Mouse (Mus musculus): ENCODE results near the gene Sp9.
A peak's percentile ranks its signal among the peaks of the same experiment; 100 is the strongest.

The Sp9 gene

DNA sequence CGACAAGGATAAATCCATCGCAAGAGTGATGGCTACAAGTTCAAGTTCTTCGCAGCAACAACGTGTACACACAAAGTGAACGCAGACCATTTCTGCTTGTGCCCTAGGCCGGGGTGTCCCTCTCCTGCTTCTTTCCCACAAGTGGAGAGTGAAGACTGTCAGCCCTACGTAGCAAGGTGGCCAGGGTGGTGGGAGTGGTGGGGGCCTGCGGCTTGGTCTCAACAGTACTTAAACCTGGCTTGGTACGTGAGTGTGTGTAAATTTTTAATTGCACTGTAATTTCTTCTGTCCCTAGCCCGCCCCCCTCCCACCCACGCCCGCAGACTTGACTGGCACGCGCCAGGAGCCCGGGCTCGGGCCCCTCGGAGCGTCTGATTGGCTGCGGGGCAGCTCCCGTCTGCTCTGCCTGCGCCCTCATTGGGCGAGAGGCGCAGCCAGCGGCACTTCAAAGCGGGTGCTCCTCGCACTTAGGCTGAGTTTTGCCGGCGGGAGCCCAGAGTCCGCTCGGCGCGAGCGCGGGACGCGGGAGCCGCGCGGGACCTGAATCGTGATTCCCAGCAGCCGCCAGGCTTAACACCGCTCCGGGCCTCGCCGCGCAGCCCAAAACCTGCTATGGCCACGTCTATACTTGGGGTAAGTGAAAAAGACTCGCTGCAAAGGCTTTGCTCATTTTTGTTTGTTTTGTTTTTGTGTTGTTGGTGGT, at the start of gene Sp9:
TSS of gene Sp9 (plus strand) at position 467 of the 703 bp plus-strand sequence.
- DNase-seq, result peak; percentile 16 to 23

DNA sequence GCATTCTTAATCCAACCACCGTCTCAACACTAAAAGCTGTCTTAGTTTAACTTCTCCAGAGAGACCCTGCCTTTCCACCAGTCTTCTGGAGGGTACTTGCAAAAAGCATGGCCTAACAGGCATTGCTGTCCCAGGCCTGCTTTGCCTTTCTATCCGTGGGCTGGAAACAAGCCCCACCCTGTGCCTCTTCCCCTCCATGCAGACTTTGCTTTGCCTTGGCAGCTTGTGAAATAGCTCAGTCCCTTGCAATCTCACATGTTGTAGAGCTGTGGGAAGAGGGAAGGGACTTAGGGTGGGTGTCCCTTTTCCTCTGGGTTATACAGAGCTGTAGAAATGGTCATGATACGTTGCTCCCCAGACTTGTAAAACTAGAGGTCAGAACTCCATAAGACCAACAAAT, 40.6 kb upstream of the Sp9 start:
- no peak for DNase-seq

GRCm38 (mm10) chr2:73241299-73241698, 30.4 kb upstream of the Sp9 start:
- DNase-seq, result no peak

- DNase-seq, result no peak
Measured at GRCm38 (mm10) chr2:73248701-73249100, 23.0 kb upstream of the Sp9 start.

DNA sequence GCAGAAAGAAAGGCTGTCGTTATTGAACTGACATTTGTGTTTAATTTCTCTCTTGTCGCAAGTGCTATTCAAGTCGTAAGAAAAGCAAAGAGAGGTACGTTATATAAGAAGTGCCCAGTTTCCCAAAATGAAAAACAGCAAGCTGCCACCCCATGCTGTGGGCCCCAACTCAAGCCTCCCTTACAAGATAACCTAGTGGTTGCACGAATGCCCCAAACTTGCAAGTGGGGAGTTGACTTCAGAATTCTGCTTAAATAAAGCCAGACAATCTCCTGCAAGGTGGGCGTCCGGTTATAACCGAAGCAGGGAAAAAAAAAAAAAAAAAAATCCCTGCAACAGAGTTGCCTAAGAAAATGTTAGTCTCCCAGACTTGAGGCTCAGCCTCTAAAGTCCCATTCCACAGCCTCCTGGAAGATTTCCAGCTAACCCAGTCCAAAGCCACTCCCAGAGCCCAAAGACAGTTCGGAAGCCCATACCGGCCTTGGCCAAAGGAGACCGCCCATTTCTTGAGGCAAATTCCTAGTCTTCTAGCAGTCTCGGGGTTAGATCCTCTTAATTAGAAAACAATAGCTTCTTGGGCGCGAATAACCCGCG, 8.5 kb upstream of the Sp9 start:
- no peak for DNase-seq

DNA sequence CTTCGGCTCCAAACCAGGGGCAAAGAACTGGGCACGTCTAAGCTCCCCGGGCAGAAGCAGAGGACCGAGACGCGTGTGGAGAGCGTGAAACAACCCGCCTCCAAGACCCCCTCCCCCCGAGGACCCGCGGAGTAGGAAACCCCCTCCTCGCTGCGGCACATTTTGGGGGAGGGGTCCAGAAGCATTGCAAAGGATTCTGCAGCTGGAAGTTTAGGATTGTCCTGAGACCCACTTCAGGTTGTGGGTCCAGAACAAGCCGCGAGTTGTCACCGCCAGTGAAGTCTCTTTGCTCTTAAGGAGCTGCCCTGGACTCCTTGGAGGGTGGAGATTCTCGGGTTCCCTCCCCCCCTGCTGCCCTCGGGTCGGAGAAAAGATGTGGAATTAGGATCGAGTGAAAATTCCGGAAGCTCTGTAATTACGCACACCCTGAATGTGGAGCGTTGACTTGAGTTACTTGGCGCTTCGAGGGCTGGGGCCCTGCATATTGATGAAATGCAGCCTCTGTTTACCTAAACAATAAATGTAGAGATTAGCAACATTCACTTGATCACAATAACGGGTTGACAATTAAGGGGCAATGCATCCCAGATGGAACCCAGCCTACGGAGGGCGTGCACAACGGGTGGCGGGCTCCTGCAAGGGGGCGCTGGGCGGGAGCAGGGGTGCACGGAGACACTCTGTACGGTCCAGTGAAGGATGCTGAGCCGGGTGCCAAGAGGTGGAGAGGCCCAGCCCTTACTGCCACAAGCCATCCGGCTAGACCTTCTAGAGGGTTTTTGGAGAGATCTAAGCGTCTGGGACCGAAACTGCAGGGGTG, 7.7 kb upstream of the Sp9 start:
- DNase-seq, result no peak

DNA sequence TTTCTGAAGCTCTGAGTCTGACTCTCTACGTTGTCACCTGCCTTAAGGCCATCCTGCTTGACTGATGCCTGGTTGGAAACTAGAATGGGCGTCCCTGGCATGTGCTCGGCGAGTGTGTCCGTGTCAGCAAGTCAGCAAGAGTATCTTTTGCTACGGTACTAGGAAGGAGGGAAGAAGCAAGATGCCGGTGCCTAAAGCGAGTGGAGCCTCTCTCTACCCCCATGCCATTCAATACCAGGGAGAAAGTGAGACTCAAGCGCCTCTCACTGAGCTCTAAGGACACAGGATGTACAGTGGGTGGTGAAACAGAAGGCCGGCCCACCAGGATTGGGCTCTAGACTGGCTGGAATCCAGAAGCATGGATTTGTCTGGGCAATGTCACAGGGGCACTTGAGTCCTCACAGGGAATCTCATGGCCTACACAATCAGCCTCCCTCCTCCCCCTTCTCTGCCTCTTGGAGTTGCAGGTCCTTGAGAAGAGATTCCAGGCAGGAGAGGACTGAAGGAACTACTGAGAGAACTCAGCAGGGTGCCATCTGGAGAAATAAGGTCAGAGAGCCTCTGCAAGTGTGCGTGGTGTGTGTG, 7.0 kb upstream of the Sp9 start:
- DNase-seq, result no peak

DNA sequence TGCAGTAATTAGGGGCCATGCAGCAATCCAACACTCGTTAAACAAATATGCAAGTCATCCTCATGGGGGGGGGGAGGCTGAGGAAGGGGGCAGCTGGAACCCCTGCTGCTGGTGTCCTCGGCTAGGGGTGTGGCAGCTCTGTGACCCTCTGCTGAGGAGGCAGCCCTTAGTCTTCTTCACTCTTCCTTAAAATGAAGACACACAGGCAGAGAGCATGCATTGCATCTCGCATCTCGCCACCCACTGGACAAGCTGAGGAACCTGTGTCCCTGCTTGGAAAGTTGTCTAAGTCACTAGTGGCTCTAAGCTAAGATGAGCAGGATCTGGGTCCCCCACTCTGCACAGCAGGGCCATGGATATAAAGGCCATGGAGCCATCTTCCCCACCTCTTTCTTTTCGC, 5.7 kb upstream of the Sp9 start:
- DNase-seq, result no peak

GRCm38 (mm10) chr2:73266623-73267022, 5.1 kb upstream of the Sp9 start:
- DNase-seq, result no peak

DNA sequence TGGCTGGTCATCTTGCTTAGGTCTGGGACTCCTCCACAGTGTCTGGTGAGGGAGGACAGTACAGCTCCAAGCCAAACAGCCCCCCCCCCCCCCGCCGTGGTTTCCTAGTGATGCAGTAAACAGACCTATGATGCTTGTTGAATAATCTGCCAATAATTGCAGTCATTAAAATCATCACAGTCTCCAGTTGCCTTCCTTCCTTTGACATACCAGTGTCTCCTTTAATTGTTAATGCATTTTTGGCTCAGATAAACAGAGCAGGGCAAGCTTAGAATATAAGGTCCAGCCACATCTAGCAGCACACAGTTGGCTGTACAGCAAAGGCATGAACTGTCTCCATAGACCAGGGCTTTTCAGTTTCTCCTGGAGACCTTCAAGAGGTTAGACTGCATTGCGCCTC, 4.5 kb upstream of the Sp9 start:
- no peak for DNase-seq

- DNase-seq, result no peak
Measured at GRCm38 (mm10) chr2:73267818-73268217, 3.9 kb upstream of the Sp9 start.

DNA sequence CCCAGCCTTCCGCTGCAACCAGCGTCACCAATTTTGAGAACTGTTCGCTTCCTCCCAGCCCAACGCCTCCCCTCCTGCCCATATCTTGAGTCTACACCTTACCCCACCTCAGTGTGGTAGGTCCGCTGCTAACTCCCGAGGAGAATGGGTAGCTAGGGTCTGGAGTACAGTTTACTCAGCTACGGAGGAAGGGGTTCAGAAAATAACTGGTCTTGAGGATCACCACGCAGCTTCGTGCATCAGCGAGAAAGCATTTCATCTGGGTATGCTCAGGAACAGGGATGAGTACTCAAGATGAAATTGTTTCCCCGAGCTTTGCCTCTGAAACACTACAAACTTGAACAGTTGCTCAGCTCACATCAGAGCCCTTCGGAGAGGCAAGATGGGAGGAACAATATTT, 3.4 kb upstream of the Sp9 start:
- DNase-seq, result no peak

DNA sequence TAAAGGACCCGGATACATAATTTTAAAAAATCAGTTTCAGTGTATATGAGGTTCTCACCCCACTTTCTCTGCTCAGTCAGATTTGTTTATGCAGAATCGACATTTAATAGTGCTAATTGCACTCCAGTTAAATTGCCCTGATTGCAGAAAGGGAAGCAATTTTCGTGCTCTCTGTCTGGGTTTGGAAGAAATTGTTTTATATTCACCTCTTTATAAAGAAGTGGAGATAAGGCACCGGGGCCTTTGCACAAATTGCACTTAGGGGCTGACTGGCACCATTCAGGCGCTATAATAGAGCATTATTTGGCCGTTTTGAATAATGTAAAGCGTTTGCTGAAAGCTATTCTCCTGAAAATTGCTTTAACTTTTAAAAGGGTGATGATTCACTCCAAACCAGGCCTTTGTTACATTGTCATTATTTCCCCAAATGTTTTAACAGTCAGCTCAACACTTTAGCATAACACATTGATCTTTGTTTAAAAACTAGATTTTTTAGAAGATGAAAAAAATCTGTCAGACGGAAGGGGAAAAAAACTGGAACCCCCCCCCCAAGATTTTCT, 2.8 kb upstream of the Sp9 start:
- DNase-seq, result no peak

GRCm38 (mm10) chr2:73269666-73270065, 2.1 kb upstream of the Sp9 start:
- DNase-seq, result no peak

GRCm38 (mm10) chr2:73270071-73270592, 1.6 kb upstream of the Sp9 start:
- DNase-seq, result no peak

DNA sequence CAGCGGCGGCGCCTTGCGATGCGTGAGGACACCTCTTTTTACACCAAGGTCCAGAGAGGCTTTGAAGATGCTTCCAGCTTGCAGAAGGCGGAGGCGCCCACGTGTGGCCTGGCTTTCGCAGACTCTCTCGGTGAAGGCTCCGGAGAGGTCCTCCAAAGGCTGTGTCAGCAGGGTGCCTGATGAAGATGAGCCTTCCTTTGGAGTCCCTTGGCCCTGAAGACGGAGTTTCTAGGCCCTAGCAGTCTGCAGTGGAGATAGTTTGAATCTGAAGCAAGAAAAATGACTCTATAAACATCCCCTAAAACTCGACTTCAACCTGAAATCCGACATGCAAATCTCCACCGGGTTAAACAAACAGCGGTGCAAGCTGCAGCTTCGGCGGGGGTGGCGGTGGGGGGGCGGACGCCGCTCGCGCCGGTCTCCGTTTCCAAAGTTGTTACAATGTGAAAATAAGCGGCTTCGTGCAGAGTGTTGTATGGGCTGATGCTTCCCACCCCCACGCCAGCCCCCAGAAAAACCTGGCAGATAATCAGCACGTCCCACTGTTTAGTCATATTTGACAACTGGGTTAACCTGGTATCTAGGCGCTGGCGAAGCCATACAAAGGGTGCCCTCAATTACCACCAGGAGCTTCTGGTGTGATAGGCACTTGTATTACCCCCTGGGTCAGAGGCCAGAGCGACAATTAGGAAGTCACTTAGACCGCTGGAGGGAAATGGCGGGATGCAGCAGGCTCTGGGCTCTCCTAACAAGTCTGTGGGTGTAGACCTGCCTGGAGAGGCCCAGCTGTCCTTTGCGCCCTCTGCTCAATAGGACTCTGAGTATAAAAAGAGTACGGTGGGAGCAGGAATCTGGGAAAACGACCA, 899 bp upstream of the Sp9 start:
- DNase-seq, result peak in 1 of 2 experiments; percentile 16

- peak; percentile 12 to 24 for DNase-seq
Measured at GRCm38 (mm10) chr2:73272351-73273248, 875 bp downstream of the Sp9 start.

DNA sequence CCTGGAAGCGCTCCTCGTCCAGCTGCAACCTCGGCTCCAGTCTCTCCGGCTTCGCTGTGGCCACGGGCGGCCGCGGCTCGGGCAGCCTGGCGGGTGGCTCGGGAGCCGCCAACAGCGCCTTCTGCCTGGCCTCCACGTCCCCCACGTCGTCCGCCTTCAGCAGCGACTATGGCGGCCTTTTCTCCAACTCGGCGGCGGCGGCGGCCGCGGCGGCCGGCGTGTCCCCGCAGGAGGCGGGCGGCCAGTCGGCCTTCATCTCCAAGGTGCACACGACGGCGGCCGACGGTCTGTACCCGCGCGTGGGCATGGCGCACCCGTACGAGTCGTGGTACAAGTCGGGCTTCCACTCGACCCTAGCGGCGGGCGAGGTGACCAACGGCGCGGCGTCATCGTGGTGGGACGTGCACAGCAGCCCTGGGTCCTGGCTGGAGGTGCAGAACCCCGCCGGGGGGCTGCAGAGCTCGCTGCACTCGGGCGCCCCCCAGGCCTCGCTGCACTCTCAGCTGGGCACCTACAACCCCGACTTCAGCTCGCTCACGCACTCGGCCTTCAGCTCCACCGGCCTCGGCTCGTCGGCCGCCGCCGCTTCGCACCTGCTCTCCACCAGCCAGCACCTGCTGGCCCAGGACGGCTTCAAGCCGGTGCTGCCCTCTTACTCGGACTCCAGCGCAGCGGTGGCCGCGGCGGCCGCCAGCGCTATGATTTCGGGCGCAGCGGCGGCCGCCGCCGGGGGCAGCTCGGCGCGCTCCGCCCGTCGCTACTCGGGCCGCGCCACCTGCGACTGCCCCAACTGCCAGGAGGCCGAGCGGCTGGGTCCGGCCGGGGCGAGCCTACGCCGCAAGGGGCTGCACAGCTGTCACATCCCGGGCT, 1.8 kb downstream of the Sp9 start:
- no peak for DNase-seq

- DNase-seq, result peak; percentile 16 to 22
Measured at GRCm38 (mm10) chr2:73274119-73274920, 2.6 kb downstream of the Sp9 start.
